Mouse (Mus musculus) limb, embryonic 12.5 days (tissue): ENCODE measurements around the gene Tmem106a. TPM values are rescaled to one million over a fixed set of nuclear protein-coding genes. Genes with fewer than 3 reads are reported as not detected.

Experiments used
- polyA plus RNA-seq: library from polyadenylated mRNA; unstranded; fragments of >200 nt; fragmentation: Nextera tagmentation; extraction: Ambion mirVana; gene quantifications from 2 replicates; pipeline ENCODE4 v1.2.1, GENCODE M21; 2016

Tmem106a gene
- polyA plus RNA-seq, 1 experiment from 2014 or later: 1.4 TPM

Other genes starting within 250 kb of the Tmem106a start
- gene G6pc, start 214.7 kb upstream of the Tmem106a start, polyA plus RNA-seq: not detected in 2 replicates
- gene Aarsd1, start 164.6 kb upstream of the Tmem106a start, polyA plus RNA-seq: 86.6 and 94.2 TPM in 2 replicates
- 8.2 and 9.8 TPM in 2 replicates for gene Gm27029, start 157.4 kb upstream of the Tmem106a start, polyA plus RNA-seq
- 22.0 and 24.0 TPM in 2 replicates for gene Rundc1, start 157.2 kb upstream of the Tmem106a start, polyA plus RNA-seq
- gene Ptges3l, start 156.9 kb upstream of the Tmem106a start, polyA plus RNA-seq: 7.8 and 9.4 TPM in 2 replicates
- 382 and 394 TPM in 2 replicates for gene Rpl27, start 139.9 kb upstream of the Tmem106a start, polyA plus RNA-seq
- 6.3 and 6.6 TPM in 2 replicates for gene Ifi35, start 133.8 kb upstream of the Tmem106a start, polyA plus RNA-seq
- 9.7 and 10.2 TPM in 2 replicates for gene Rnd2, start 117.2 kb upstream of the Tmem106a start, polyA plus RNA-seq
- gene Vat1, start 116.0 kb upstream of the Tmem106a start, polyA plus RNA-seq: 23.2 and 26.7 TPM in 2 replicates
- gene Brca1, start 30.3 kb upstream of the Tmem106a start, polyA plus RNA-seq: 19.0 and 21.0 TPM in 2 replicates
- 81.6 and 83.8 TPM in 2 replicates for gene Nbr1, start 30.1 kb upstream of the Tmem106a start, polyA plus RNA-seq
- not detected in 2 replicates for gene Gm11634, start 17.0 kb downstream of the Tmem106a start, polyA plus RNA-seq
- gene Rdm1, start 45.0 kb downstream of the Tmem106a start, polyA plus RNA-seq: 37.0 and 37.8 TPM in 2 replicates
- 1.7 and 2.5 TPM in 2 replicates for gene Arl4d, start 83.3 kb downstream of the Tmem106a start, polyA plus RNA-seq
- gene Dhx8, start 150.7 kb downstream of the Tmem106a start, polyA plus RNA-seq: 53.8 and 53.9 TPM in 2 replicates
- 22.9 and 26.2 TPM in 2 replicates for gene Etv4, start 203.1 kb downstream of the Tmem106a start, polyA plus RNA-seq